Mouse (Mus musculus): ENCODE results near the gene Sirt6. TPM values are rescaled to one million over a fixed set of nuclear protein-coding genes. Genes with fewer than 3 reads are reported as not detected.
A peak's percentile ranks its signal among the peaks of the same experiment; 100 is the strongest.

Gene Sirt6
- polyA plus RNA-seq, 2 experiments from 2014 or later = 23.1 TPM

DNA sequence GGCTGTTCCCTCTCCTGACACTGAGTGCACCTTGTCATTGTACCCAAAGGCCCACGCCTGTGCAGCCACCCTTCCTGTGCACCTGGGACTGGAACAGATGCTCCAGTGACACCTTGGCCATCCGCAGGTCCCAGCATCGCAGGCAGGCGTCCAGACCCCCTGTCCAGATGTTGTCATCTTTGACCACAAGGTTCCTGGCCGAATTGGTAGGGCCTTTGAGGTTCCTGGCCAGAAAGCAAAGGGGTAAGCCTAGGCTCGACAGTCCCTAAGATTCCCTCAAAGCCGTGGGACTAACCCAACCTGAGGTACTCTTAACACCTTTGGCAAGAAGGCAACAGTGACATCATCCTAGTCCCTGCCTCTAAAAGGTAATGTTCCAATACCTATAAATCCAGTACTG, 35.0 kb downstream of the Sirt6 start:
- ATAC-seq = no peak

- ATAC-seq = no peak
Measured at GRCm38 (mm10) chr10:81591846-81592245, 35.8 kb downstream of the Sirt6 start.

GRCm38 (mm10) chr10:81588739-81589138, 38.9 kb downstream of the Sirt6 start:
- no peak for ATAC-seq

GRCm38 (mm10) chr10:81583347-81583746, 44.2 kb downstream of the Sirt6 start:
- ATAC-seq = no peak

DNA sequence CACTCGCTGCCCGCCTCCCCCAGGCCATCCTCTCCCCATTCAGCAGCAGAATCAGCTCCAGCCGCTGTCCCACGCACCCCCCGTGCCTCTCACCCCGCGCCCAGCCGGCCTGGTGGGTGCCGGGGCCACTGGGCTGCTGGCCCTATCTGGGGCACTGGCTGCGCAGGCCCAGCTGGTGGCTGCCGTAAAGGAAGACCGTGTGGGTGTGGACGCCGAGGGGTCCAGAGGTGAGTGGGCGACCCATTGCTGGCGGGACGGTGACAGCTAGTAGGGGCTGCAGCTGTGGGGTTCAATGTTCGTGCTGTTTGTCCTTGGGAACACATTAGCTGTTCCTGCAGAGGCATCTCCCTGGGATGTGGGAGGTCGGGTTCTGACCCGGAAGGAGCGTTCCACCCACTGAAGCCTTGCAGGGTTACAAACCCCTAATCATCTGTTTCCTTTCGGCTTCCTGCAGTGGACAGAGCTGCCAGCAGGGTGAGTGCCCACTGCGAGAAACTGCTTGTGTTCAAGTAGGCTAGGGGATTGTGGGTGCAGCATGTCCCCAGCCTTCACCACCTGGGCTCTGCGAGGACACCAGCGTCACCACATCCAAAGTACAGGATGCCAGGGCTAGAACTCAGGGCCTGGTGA, 47.0 kb downstream of the Sirt6 start:
- peak; percentile 54 for ATAC-seq

DNA sequence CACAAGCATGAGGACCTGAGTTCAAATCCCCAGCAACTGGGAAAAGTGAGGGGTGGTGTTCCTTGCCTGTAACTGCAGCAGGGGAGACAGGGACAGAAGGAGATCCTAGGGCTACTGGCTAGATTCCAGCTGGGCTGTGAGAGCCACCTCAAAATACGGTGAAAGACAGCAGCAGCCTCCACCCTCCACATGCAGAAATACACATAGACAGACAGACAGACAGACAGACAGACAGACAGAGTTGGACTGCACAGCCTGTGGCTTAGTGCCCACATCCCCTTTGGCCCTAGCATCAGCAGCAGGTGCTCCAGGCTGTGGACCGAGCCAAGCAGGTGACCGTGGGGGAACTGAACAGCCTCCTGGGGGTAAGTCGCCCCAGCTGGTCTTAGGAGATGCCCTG, 47.6 kb downstream of the Sirt6 start:
- ATAC-seq = no peak

DNA sequence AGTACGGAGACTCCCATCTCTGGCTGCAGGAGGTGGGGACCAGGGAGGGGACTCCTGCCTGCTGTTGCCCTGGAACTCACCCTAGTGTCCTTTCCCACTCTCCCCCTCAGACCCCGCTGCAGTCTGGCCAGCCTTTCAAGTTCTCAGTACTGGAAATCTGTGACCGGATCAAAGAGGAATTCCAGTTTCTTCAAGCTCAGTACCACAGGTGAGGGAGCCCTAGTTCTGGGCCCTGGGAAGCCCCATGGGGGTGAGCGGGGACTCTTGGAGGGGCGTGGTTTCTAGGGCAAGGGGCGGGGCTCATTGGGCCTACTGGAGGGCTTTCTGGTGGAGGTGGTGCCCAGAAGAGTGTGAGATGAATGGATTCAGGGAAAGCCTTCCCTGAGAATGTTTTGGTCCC, 51.9 kb downstream of the Sirt6 start:
- no peak for ATAC-seq

DNA sequence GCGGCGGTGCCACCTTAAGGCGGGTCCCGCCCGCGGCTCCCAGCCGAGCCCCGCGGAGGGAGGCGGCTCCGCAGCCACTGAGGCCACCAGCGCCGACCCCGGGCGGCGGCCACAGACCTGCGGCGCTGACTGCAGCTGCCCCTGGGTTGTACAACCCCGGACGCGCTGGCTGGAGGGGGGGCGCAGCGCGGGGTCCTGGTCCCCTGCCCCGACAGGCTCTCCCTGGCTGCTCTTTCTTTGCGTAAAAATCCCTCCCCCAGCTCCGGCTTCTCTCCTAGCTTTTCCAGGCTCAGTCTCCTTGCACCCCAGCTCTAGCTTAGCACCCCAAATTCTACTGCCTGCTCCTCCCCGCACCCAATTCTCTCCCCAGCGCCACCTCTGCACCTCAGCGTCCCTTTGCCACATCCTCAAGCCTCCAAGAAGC, 52.4 kb downstream of the Sirt6 start:
- no peak for ATAC-seq

DNA sequence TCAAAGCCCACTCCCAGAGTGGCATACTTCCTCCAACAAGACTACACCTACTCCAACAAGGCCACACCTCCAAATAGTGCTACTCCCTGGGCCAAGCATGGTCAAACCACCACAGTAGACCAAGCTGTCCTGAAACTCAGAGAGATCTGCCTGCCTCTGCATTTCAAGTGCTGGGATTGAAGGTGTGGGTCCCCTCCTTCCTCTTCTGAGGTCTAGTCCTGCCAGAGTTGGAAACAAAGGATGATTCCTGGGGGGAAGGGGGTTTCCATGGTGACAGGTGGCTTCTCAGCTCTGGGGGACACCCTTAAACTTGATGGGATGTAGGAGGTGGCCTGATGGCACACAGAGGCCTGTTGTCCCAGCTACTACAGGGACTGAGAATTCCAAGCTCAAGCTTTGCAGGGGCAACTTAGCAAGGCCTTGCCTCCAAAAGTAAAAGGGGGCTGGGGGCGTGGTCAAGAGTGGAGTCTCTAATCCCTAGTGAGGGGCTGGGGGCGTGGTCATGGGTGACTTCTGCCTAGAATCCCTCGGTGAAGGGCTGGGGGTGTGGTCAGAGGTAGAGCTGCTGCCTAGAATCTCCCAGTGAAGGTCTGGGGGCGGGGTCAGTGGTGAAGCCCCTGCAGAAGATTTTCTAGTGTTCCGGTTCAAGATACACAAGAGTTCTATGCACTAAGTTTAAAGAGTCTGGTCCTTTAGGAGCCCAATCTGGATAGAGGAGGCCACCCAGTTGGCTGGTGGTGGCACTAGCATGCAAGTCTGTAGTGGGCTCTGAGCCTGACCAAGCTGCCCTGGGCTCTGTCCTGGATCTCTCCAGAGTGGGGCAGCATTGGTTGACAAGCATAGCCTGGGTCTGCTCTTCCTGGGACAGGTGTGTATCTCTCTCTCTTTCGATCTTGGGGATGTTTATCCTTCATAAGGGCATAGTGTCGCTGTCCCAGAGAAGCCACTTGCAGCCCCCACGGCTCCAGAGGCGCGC, 53.2 kb downstream of the Sirt6 start, which contains the start of gene Tle2:
Gene Tle2 (plus strand): TSS at position 481 of the 976 bp plus-strand sequence.
- no peak for ATAC-seq

- ATAC-seq = no peak
Measured at GRCm38 (mm10) chr10:81572975-81573374, 54.6 kb downstream of the Sirt6 start.

GRCm38 (mm10) chr10:81572133-81572671, 55.4 kb downstream of the Sirt6 start:
- ATAC-seq = no peak

Other genes with a start within 250 kb of the Sirt6 start
- 10 to 100 TPM; 19.3 to 20.1 TPM for gene Fzr1, start 249.3 kb downstream of the Sirt6 start, polyA plus RNA-seq (2017; shearing (Covaris generic))
- gene Dohh, start 243.4 kb downstream of the Sirt6 start, polyA plus RNA-seq (2017; shearing (Covaris generic)) = 10 to 100 TPM; 12.7 to 13.7 TPM
- gene Gm48551, start 243.3 kb downstream of the Sirt6 start, polyA plus RNA-seq (2017; shearing (Covaris generic)) = 1 to 10 TPM; 1.1 to 1.2 TPM
- 1 to 10 TPM in 1 of 2 experiments, not detected in 1; 1.4 TPM for gene Gm48552, start 238.8 kb downstream of the Sirt6 start, polyA plus RNA-seq (2017; shearing (Covaris generic))
- gene Smim24, start 234.7 kb downstream of the Sirt6 start, polyA plus RNA-seq (2017; shearing (Covaris generic)) = 10 to 100 TPM in 1 of 2 experiments, 1 to 10 TPM in 1; 7.3 to 13.3 TPM
- gene Nfic, start 172.2 kb downstream of the Sirt6 start, polyA plus RNA-seq (2017; shearing (Covaris generic)) = 10 to 100 TPM; 15.2 to 16.0 TPM
- 1 to 10 TPM in 1 of 2 experiments, under 1 TPM in 1; 0.44 to 1.5 TPM for gene Celf5, start 145.1 kb downstream of the Sirt6 start, polyA plus RNA-seq (2017; shearing (Covaris generic))
- gene Ncln, start 131.4 kb downstream of the Sirt6 start, polyA plus RNA-seq (2017; shearing (Covaris generic)) = 10 to 100 TPM; 33.4 to 41.8 TPM
- 10 to 100 TPM; 70.0 to 70.7 TPM for gene S1pr4, start 127.7 kb downstream of the Sirt6 start, polyA plus RNA-seq (2017; shearing (Covaris generic))
- gene Gna15, start 103.6 kb downstream of the Sirt6 start, polyA plus RNA-seq (2017; shearing (Covaris generic)) = 10 to 100 TPM; 55.2 to 62.0 TPM
- gene Gna11, start 82.6 kb downstream of the Sirt6 start, polyA plus RNA-seq (2017; shearing (Covaris generic)) = 10 to 100 TPM; 21.7 to 24.5 TPM
- gene Aes, start 68.3 kb downstream of the Sirt6 start, polyA plus RNA-seq (2017; shearing (Covaris generic)) = 100 to 1,000 TPM; 120 to 125 TPM
- 1 to 10 TPM in 1 of 2 experiments, under 1 TPM in 1; 0.78 to 1.5 TPM for gene Tle2, start 53.2 kb downstream of the Sirt6 start, polyA plus RNA-seq (2017; shearing (Covaris generic))
- under 1 TPM in 1 of 2 experiments, not detected in 1; 0.89 TPM for gene Tle6, start 26.7 kb downstream of the Sirt6 start, polyA plus RNA-seq (2017; shearing (Covaris generic))
- 1 to 10 TPM; 1.5 to 2.5 TPM for gene BC025920, start 21.5 kb downstream of the Sirt6 start, polyA plus RNA-seq (2017; shearing (Covaris generic))
- 1 to 10 TPM; 1.1 to 1.7 TPM for gene Ankrd24, start 743 bp upstream of the Sirt6 start, polyA plus RNA-seq (2017; shearing (Covaris generic))
- gene Gm10778, start 21.3 kb upstream of the Sirt6 start, polyA plus RNA-seq (2017; shearing (Covaris generic)) = 1 to 10 TPM; 8.1 to 9.8 TPM
- 10 to 100 TPM; 15.0 to 21.5 TPM for gene Zfp433, start 77.0 kb upstream of the Sirt6 start, polyA plus RNA-seq (2017; shearing (Covaris generic))
- 1 to 10 TPM; 6.6 to 7.3 TPM for gene Gm3055, start 143.4 kb upstream of the Sirt6 start, polyA plus RNA-seq (2017; shearing (Covaris generic))
- gene Gm4767, start 184.4 kb upstream of the Sirt6 start, polyA plus RNA-seq (2017; shearing (Covaris generic)) = 1 to 10 TPM; 6.2 to 6.5 TPM
- 1 to 10 TPM; 5.1 to 5.8 TPM for gene Gm32687, start 236.1 kb upstream of the Sirt6 start, polyA plus RNA-seq (2017; shearing (Covaris generic))